Mouse (Mus musculus): ENCODE results near the gene Rnf44. TPM values are rescaled to one million over a fixed set of nuclear protein-coding genes. Genes with fewer than 3 reads are reported as not detected.

Rnf44 gene
- total and polyA plus RNA-seq, 3 experiments = 51.6 to 94.5 (median 54.6) TPM

GRCm38 (mm10) chr13:54691737-54692136 is 2.0 kb downstream of the Rnf44 start:
- H3K4me3 ChIP-seq = no peak overlapping the region
- H3K4me1 ChIP-seq (ENCODE audit: control insufficient read depth, insufficient read depth, low read length) = peaks cover 12% of the 10 kb centered on the region
- no peak for TF ChIP-seq CTCF (IDR thresholded peaks at IDR 0.05)
- no peak for TF ChIP-seq EP300 (IDR thresholded peaks at IDR 0.05; ENCODE audit: insufficient read depth, low read depth, low read length)
- TF ChIP-seq POLR2A (IDR thresholded peaks at IDR 0.05; ENCODE audit: insufficient read depth, low read depth, low read length) = no peak
- H3K79me2 ChIP-seq (replicated peaks; ENCODE audit: control insufficient read depth, insufficient read depth, low read length) = no peaks in the 10 kb centered on the region
- no peaks in the 10 kb centered on the region for H3K27me3 ChIP-seq (ENCODE audit: control insufficient read depth, insufficient read depth, low read length)
- peak in 1 of 2 experiments; percentile 28 for DNase-seq
- H3K36me3 ChIP-seq (ENCODE audit: control insufficient read depth, insufficient read depth, low read length) = no peaks in the 10 kb centered on the region
- no peak overlapping the region for H3K9ac ChIP-seq (ENCODE audit: low read depth, low read length)
- H3K27ac ChIP-seq = no peak overlapping the region
- intact Hi-C loops (cut with DNase I) = loop anchor here (5.0 kb wide), 1 partner anchor 224 kb away; the partner anchor contains the start of gene Thoc3

GRCm38 (mm10) chr13:54690151-54690740 is 3.5 kb downstream of the Rnf44 start:
- WGBS = 84% methylated on average over 8 of the region's 8 CpGs
- Histone ChIP-seq H3K27ac (no peak overlapping the region), H3K9ac (ENCODE audit: low read depth, low read length) (no peak overlapping the region), H3K27me3 (ENCODE audit: control insufficient read depth, insufficient read depth, low read length) (no peaks in the 10 kb centered on the region), H3K79me2 (replicated peaks; ENCODE audit: control insufficient read depth, insufficient read depth, low read length) (0 out of 2 replicates have a peak, but pooled peaks cover 1% of the 10 kb centered on the region), H3K4me3 (no peak overlapping the region), H3K36me3 (ENCODE audit: control insufficient read depth, insufficient read depth, low read length) (no peaks in the 10 kb centered on the region; the same call in 1 of the 2 replicates), H3K4me1 (ENCODE audit: control insufficient read depth, insufficient read depth, low read length) (peaks cover 25% of the 10 kb centered on the region)
- no peak for DNase-seq
- intact Hi-C loops (cut with DNase I) = loop anchor here (5.0 kb wide), 1 partner anchor 223 kb away; the partner anchor contains the start of gene Thoc3
- no peak for TF ChIP-seq EP300 (IDR thresholded peaks at IDR 0.05; ENCODE audit: insufficient read depth, low read depth, low read length)
- no peak for TF ChIP-seq CTCF (IDR thresholded peaks at IDR 0.05)
- no peak for TF ChIP-seq POLR2A (IDR thresholded peaks at IDR 0.05; ENCODE audit: insufficient read depth, low read depth, low read length)

- H3K79me2 ChIP-seq (replicated peaks; ENCODE audit: control insufficient read depth, insufficient read depth, low read length) = 0 out of 2 replicates have a peak, but pooled peaks cover 1% of the 10 kb centered on the region
- peak; percentile 98 to 99 for DNase-seq
- H3K36me3 ChIP-seq (ENCODE audit: control insufficient read depth, insufficient read depth, low read length) = no peaks in the 10 kb centered on the region; the same call in 1 of the 2 replicates
- H3K4me1 ChIP-seq (ENCODE audit: control insufficient read depth, insufficient read depth, low read length) = peaks cover 26% of the 10 kb centered on the region
- H3K9ac ChIP-seq (ENCODE audit: low read depth, low read length) = peak overlapping the region; percentile 98
- no peaks in the 10 kb centered on the region for H3K27me3 ChIP-seq (ENCODE audit: control insufficient read depth, insufficient read depth, low read length)
- intact Hi-C loops (cut with DNase I) = loop anchor here (5.0 kb wide), 1 partner anchor 65 kb away; the partner anchor contains the start of gene Faf2
- WGBS = under 1% methylated on average over 79 of the region's 82 CpGs
- H3K27ac ChIP-seq = peak overlapping the region; percentile 99
- peak overlapping the region; percentile 80 for H3K4me3 ChIP-seq
- TF ChIP-seq EP300 (IDR thresholded peaks at IDR 0.05; ENCODE audit: insufficient read depth, low read depth, low read length) (peak; percentile 89; the same call in 1 of the 2 replicates), POLR2A (IDR thresholded peaks at IDR 0.05; ENCODE audit: insufficient read depth, low read depth, low read length) (peak; percentile 82), CTCF (IDR thresholded peaks at IDR 0.05) (no peak)
These were observed 5.9 kb downstream of the Rnf44 start for GRCm38 (mm10) chr13:54687575-54688424.

DNA sequence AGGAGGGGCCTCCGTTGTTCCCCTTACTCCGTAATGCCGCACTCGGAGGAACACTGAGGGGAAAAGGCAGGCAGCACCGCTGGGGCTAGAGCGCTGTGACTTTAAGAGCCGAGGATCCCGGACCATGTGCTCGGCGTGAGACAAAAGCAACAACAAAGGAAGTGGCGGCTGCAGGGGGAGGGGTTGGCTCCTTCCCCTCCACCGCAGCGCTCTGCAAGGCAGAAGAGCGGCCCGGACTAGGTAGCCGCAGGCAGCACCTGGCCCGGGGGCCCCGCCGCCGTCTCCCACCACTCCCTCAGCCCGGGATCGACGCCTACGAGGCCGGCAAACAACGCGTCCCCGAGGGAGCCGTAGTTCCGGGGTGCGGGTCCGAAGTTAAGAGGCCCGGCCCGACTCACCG is 6.6 kb downstream of the Rnf44 start:
- DNase-seq = peak; percentile 85 to 88
- peaks cover 19% of the 10 kb centered on the region for H3K4me1 ChIP-seq (ENCODE audit: control insufficient read depth, insufficient read depth, low read length)
- intact Hi-C loops (cut with DNase I) = loop anchor here (5.0 kb wide), 1 partner anchor 65 kb away; the partner anchor contains the start of gene Faf2
- H3K4me3 ChIP-seq = peak overlapping the region; percentile 80
- H3K9ac ChIP-seq (ENCODE audit: low read depth, low read length) = peak overlapping the region; percentile 97
- no peaks in the 10 kb centered on the region; the same call in 1 of the 2 replicates for H3K36me3 ChIP-seq (ENCODE audit: control insufficient read depth, insufficient read depth, low read length)
- no peaks in the 10 kb centered on the region for H3K27me3 ChIP-seq (ENCODE audit: control insufficient read depth, insufficient read depth, low read length)
- under 1% methylated on average over 35 of the region's 35 CpGs for WGBS
- TF ChIP-seq EP300 (IDR thresholded peaks at IDR 0.05; ENCODE audit: insufficient read depth, low read depth, low read length) (0 out of 2 replicates have a peak, but pooled peaks have one; percentile 15), CTCF (IDR thresholded peaks at IDR 0.05) (no peak), POLR2A (IDR thresholded peaks at IDR 0.05; ENCODE audit: insufficient read depth, low read depth, low read length) (no peak)
- H3K79me2 ChIP-seq (replicated peaks; ENCODE audit: control insufficient read depth, insufficient read depth, low read length) = 0 out of 2 replicates have a peak, but pooled peaks cover 1% of the 10 kb centered on the region
- peak overlapping the region; percentile 99 for H3K27ac ChIP-seq

- Histone ChIP-seq H3K4me3 (peak overlapping the region; percentile 80), H3K79me2 (replicated peaks; ENCODE audit: control insufficient read depth, insufficient read depth, low read length) (0 out of 2 replicates have a peak, but pooled peaks cover 1% of the 10 kb centered on the region), H3K27me3 (ENCODE audit: control insufficient read depth, insufficient read depth, low read length) (no peaks in the 10 kb centered on the region), H3K27ac (peak overlapping the region; percentile 99), H3K36me3 (ENCODE audit: control insufficient read depth, insufficient read depth, low read length) (no peaks in the 10 kb centered on the region; the same call in 1 of the 2 replicates), H3K4me1 (ENCODE audit: control insufficient read depth, insufficient read depth, low read length) (peaks cover 18% of the 10 kb centered on the region), H3K9ac (ENCODE audit: low read depth, low read length) (peak overlapping the region; percentile 97)
- DNase-seq = peak in 1 of 2 experiments; percentile 34
- TF ChIP-seq CTCF (IDR thresholded peaks at IDR 0.05) (no peak), EP300 (IDR thresholded peaks at IDR 0.05; ENCODE audit: insufficient read depth, low read depth, low read length) (no peak), POLR2A (IDR thresholded peaks at IDR 0.05; ENCODE audit: insufficient read depth, low read depth, low read length) (no peak)
- WGBS = 6% methylated on average over 19 of the region's 19 CpGs
- intact Hi-C loops (cut with DNase I) = loop anchor here (5.0 kb wide), 1 partner anchor 64 kb away; the partner anchor contains the start of gene Faf2
These were observed 7.3 kb downstream of the Rnf44 start for GRCm38 (mm10) chr13:54686139-54687053.

All from heart, adult 2 months (tissue).